Comparison of ENCODE assay signal across 12 mouse cellular contexts in the genomic region with DNA sequence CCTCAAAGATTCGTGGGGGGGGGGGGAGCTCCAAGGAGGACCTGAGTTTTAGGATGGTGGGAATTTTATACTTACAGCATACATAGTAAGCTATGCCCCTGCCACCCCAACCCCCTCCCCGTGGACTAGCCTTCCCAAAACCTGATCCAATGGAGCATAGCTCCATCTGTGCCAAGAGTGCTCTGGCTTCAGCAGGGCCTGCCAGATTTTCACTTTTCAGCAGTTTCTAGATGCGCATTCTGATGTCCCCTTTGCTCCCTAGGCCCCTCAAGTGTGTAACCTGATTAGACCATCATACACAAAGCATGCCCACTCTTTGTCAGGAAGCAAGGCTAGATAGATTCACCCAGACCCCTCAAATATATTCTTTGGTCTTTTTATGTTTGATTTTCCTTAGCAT. TPM values are rescaled to one million over a fixed set of nuclear protein-coding genes. Genes with fewer than 3 reads are reported as not detected.
A peak's percentile ranks its signal among the peaks of the same experiment; 100 is the strongest.
DNase-seq lines count a peak whose midpoint lies in the region; ATAC-seq and TF ChIP-seq lines count a peak whose summit lies in the region.
"Had no signal": no experiment of that assay in that cellular context is flagged by ENCODE, and none has a peak within 500 bp of the region (broad histone marks: within the 10 kb centered on the region; RNA-seq: fewer than 3 reads in every experiment).

No protein-coding gene starts in this region.

- no peak for TF ChIP-seq EP300 in lung, postnatal 0 days (IDR thresholded peaks at IDR 0.05)

- no peaks in the 10 kb centered on the region for H3K36me3 ChIP-seq in heart, embryonic 16.5 days (ENCODE audit: control insufficient read depth, insufficient read depth)
- no peaks in the 10 kb centered on the region for H3K36me3 ChIP-seq in midbrain, embryonic 12.5 days
- H3K36me3 ChIP-seq in midbrain, embryonic 16.5 days (ENCODE audit: control insufficient read depth, insufficient read depth, low read length), result no peaks in the 10 kb centered on the region
- H3K36me3 ChIP-seq in midbrain, postnatal 0 days (ENCODE audit: insufficient read depth, low read length), result no peaks in the 10 kb centered on the region
- no peaks in the 10 kb centered on the region for H3K36me3 ChIP-seq in lung, postnatal 0 days (ENCODE audit: insufficient read depth, low read length)

- no peak overlapping the region for H3K4me2 ChIP-seq in heart, embryonic 16.5 days (ENCODE audit: low read depth, low read length)
- H3K4me2 ChIP-seq in midbrain, embryonic 12.5 days (replicated peaks), result 0 out of 2 replicates have a peak overlapping the region, but pooled peaks have one; percentile 31
- no peak overlapping the region for H3K4me2 ChIP-seq in midbrain, embryonic 16.5 days (ENCODE audit: low read length)
- no peak overlapping the region for H3K4me2 ChIP-seq in midbrain, postnatal 0 days (ENCODE audit: low read depth, low read length, poor library complexity, severe bottlenecking)
- no peak overlapping the region for H3K4me2 ChIP-seq in lung, postnatal 0 days (replicated peaks; ENCODE audit: low read depth, low read length)
- H3K4me2 ChIP-seq: liver, embryonic 11.5 days had no signal

- TF ChIP-seq CTCF in midbrain, postnatal 0 days (IDR thresholded peaks at IDR 0.05), result no peak
- no peak for TF ChIP-seq CTCF in lung, postnatal 0 days (IDR thresholded peaks at IDR 0.05)

- WGBS in heart, embryonic 16.5 days, result 48% methylated on average over 3 of the region's 3 CpGs
- 17% methylated on average over 3 of the region's 3 CpGs for WGBS in midbrain, embryonic 12.5 days
- 15% methylated on average over 3 of the region's 3 CpGs for WGBS in midbrain, embryonic 16.5 days
- WGBS in midbrain, postnatal 0 days, result 31% methylated on average over 3 of the region's 3 CpGs
- 28% methylated on average over 3 of the region's 3 CpGs for WGBS in lung, postnatal 0 days

- DNase-seq in cerebellum, postnatal 10 days, result peak; percentile 53 to 65
- no peak for DNase-seq in heart, adult 18-20 months
- peak; percentile 43 for DNase-seq in midbrain, postnatal 0 days (ENCODE audit: low spot score)
- no peak for DNase-seq in lung, postnatal 0 days (ENCODE audit: low spot score)
- DNase-seq: cerebellum, adult 18-20 months; layer of hippocampus, postnatal 36 days had no signal

- H3K9me3 ChIP-seq in heart, embryonic 16.5 days (replicated peaks; ENCODE audit: control insufficient read depth, low read length), result no peaks in the 10 kb centered on the region
- H3K9me3 ChIP-seq in midbrain, embryonic 12.5 days, result no peaks in the 10 kb centered on the region
- H3K9me3 ChIP-seq in midbrain, embryonic 16.5 days (replicated peaks; ENCODE audit: control insufficient read depth, low read length, poor library complexity, severe bottlenecking), result no peaks in the 10 kb centered on the region
- no peaks in the 10 kb centered on the region for H3K9me3 ChIP-seq in midbrain, postnatal 0 days (ENCODE audit: low read length)
- no peaks in the 10 kb centered on the region for H3K9me3 ChIP-seq in lung, postnatal 0 days (ENCODE audit: low read length)

- no peak overlapping the region for H3K4me3 ChIP-seq in heart, embryonic 16.5 days (ENCODE audit: low read length)
- H3K4me3 ChIP-seq in midbrain, embryonic 12.5 days, result no peak overlapping the region
- no peak overlapping the region for H3K4me3 ChIP-seq in midbrain, embryonic 16.5 days (ENCODE audit: low read depth, low read length)
- no peak overlapping the region for H3K4me3 ChIP-seq in midbrain, postnatal 0 days (ENCODE audit: low read depth, low read length)
- H3K4me3 ChIP-seq in lung, postnatal 0 days (ENCODE audit: low read depth, low read length), result no peak overlapping the region

- H3K9ac ChIP-seq in heart, embryonic 16.5 days (ENCODE audit: low read length), result no peak overlapping the region; the same call in 1 of the 2 replicates
- H3K9ac ChIP-seq in midbrain, embryonic 12.5 days (replicated peaks), result no peak overlapping the region
- no peak overlapping the region for H3K9ac ChIP-seq in midbrain, embryonic 16.5 days (ENCODE audit: low read depth, low read length)
- no peak overlapping the region for H3K9ac ChIP-seq in midbrain, postnatal 0 days (replicated peaks; ENCODE audit: low read length, poor library complexity, severe bottlenecking)
- H3K9ac ChIP-seq in lung, postnatal 0 days (replicated peaks; ENCODE audit: low read depth), result no peak overlapping the region

- peak overlapping the region; percentile 48; the same call in 1 of the 2 replicates for H3K27ac ChIP-seq in heart, embryonic 16.5 days (ENCODE audit: low read length)
- peak overlapping the region; percentile 20; the same call in 1 of the 2 replicates for H3K27ac ChIP-seq in midbrain, embryonic 12.5 days (replicated peaks)
- no peak overlapping the region for H3K27ac ChIP-seq in midbrain, embryonic 16.5 days (ENCODE audit: low read length)
- no peak overlapping the region for H3K27ac ChIP-seq in midbrain, postnatal 0 days (ENCODE audit: low read depth, low read length)
- no peak overlapping the region for H3K27ac ChIP-seq in lung, postnatal 0 days (ENCODE audit: low read length)

- no peak for ATAC-seq in cerebellum, adult (ENCODE audit: insufficient number of reproducible peaks, low FRiP score, low TSS enrichment)
- ATAC-seq in heart, embryonic 16.5 days (replicated peaks; ENCODE audit: extremely low read depth, insufficient read depth, low FRiP score), result no peak
- ATAC-seq in midbrain, embryonic 12.5 days (ENCODE audit: low FRiP score, low read depth), result no peak
- no peak for ATAC-seq in midbrain, embryonic 16.5 days
- ATAC-seq in midbrain, postnatal 0 days (ENCODE audit: low FRiP score), result no peak
- ATAC-seq in lung, postnatal 0 days, result no peak
- ATAC-seq: intestine, postnatal 0 days had no signal

- peaks cover 31% of the 10 kb centered on the region for H3K27me3 ChIP-seq in heart, embryonic 16.5 days (ENCODE audit: control insufficient read depth, insufficient read depth, low read length)
- H3K27me3 ChIP-seq in midbrain, embryonic 12.5 days, result peaks cover 56% of the 10 kb centered on the region
- H3K27me3 ChIP-seq in midbrain, embryonic 16.5 days (ENCODE audit: control insufficient read depth, insufficient read depth, low read depth, low read length), result peaks cover 25% of the 10 kb centered on the region
- H3K27me3 ChIP-seq in midbrain, postnatal 0 days (ENCODE audit: insufficient read depth, low read length), result peaks cover 13% of the 10 kb centered on the region
- peaks cover 9% of the 10 kb centered on the region for H3K27me3 ChIP-seq in lung, postnatal 0 days (replicated peaks; ENCODE audit: insufficient read depth, low read length)

- H3K4me1 ChIP-seq in heart, embryonic 16.5 days (ENCODE audit: control insufficient read depth, insufficient read depth, low read length), result peaks cover 31% of the 10 kb centered on the region
- H3K4me1 ChIP-seq in midbrain, embryonic 12.5 days, result peaks cover 20% of the 10 kb centered on the region
- H3K4me1 ChIP-seq in midbrain, embryonic 16.5 days (ENCODE audit: control insufficient read depth, insufficient read depth, low read length), result peaks cover 5% of the 10 kb centered on the region
- H3K4me1 ChIP-seq in midbrain, postnatal 0 days (ENCODE audit: insufficient read depth, low read length), result peaks cover 7% of the 10 kb centered on the region; the same call in 1 of the 2 replicates
- peaks cover 3% of the 10 kb centered on the region; the same call in 1 of the 2 replicates for H3K4me1 ChIP-seq in lung, postnatal 0 days (ENCODE audit: insufficient read depth, low read depth, low read length)

RNA-seq across cellular contexts. Expression of gene Efhd1, which starts 6.0 kb away (rescaled TPM):
- polyA plus RNA-seq in heart, embryonic 16.5 days (2015; fragmentation: Nextera tagmentation; extraction: Ambion mirVana), result 0.46 and 0.76 TPM in 2 replicates
- 1 to 10 TPM; 4.4 to 4.8 TPM for total RNA-seq in heart, adult 18-20 months (2021)
- 0.54 and 0.58 TPM in 2 replicates for polyA plus RNA-seq in midbrain, embryonic 12.5 days (2016; fragmentation: Nextera tagmentation; extraction: Ambion mirVana)
- 0.36 and 1.4 TPM in 2 replicates for polyA plus RNA-seq in midbrain, embryonic 16.5 days (2015; fragmentation: Nextera tagmentation; extraction: Ambion mirVana)
- 4.2 and 7.8 TPM in 2 replicates for total RNA-seq in midbrain, postnatal 0 days (2014; rRNA removed)
- 1.7 and 2.6 TPM in 2 replicates for polyA plus RNA-seq in midbrain, postnatal 0 days (2015; fragmentation: Nextera tagmentation; extraction: Ambion mirVana)
- polyA plus RNA-seq in lung, postnatal 0 days (2015; fragmentation: Nextera tagmentation; extraction: Ambion mirVana), result 0.24 and 0.69 TPM in 2 replicates
- polyA plus RNA-seq: liver, embryonic 11.5 days had no signal

RNA-seq across cellular contexts. Expression of gene Eif4e2, which starts 56.5 kb away (rescaled TPM):
- 100 and 104 TPM in 2 replicates for polyA plus RNA-seq in heart, embryonic 16.5 days (2015; fragmentation: Nextera tagmentation; extraction: Ambion mirVana)
- total RNA-seq in heart, adult 18-20 months (2021), result 10 to 100 TPM; 50.2 to 51.8 TPM
- 147 and 148 TPM in 2 replicates for polyA plus RNA-seq in midbrain, embryonic 12.5 days (2016; fragmentation: Nextera tagmentation; extraction: Ambion mirVana)
- polyA plus RNA-seq in midbrain, embryonic 16.5 days (2015; fragmentation: Nextera tagmentation; extraction: Ambion mirVana), result 86.6 and 92.5 TPM in 2 replicates
- total RNA-seq in midbrain, postnatal 0 days (2014; rRNA removed), result 64.5 and 78.8 TPM in 2 replicates
- polyA plus RNA-seq in midbrain, postnatal 0 days (2015; fragmentation: Nextera tagmentation; extraction: Ambion mirVana), result 91.0 and 92.7 TPM in 2 replicates
- polyA plus RNA-seq in lung, postnatal 0 days (2015; fragmentation: Nextera tagmentation; extraction: Ambion mirVana), result 110 and 118 TPM in 2 replicates

RNA-seq across cellular contexts. Expression of gene Gigyf2, which starts 56.6 kb away (rescaled TPM):
- polyA plus RNA-seq in heart, embryonic 16.5 days (2015; fragmentation: Nextera tagmentation; extraction: Ambion mirVana), result 30.7 and 31.6 TPM in 2 replicates
- 10 to 100 TPM; 40.8 to 46.3 TPM for total RNA-seq in heart, adult 18-20 months (2021)
- polyA plus RNA-seq in midbrain, embryonic 12.5 days (2016; fragmentation: Nextera tagmentation; extraction: Ambion mirVana), result 64.3 and 71.7 TPM in 2 replicates
- 66.4 and 75.4 TPM in 2 replicates for polyA plus RNA-seq in midbrain, embryonic 16.5 days (2015; fragmentation: Nextera tagmentation; extraction: Ambion mirVana)
- 69.0 and 75.0 TPM in 2 replicates for total RNA-seq in midbrain, postnatal 0 days (2014; rRNA removed)
- 45.4 and 46.4 TPM in 2 replicates for polyA plus RNA-seq in midbrain, postnatal 0 days (2015; fragmentation: Nextera tagmentation; extraction: Ambion mirVana)
- 29.6 and 33.0 TPM in 2 replicates for polyA plus RNA-seq in lung, postnatal 0 days (2015; fragmentation: Nextera tagmentation; extraction: Ambion mirVana)

Comparison
In these comparisons a context has a peak if more than half of its experiments do, and no peak if none do; other contexts are left out.
1. H3K27ac ChIP-seq: peak in heart, embryonic 16.5 days (single experiment) and midbrain, embryonic 12.5 days (single experiment); none in midbrain, embryonic 16.5 days (single experiment), midbrain, postnatal 0 days (single experiment) and lung, postnatal 0 days (single experiment).
2. DNase-seq: peak in cerebellum, postnatal 10 days (2 of 2) and midbrain, postnatal 0 days (single experiment); none in heart, adult 18-20 months (0 of 2) and lung, postnatal 0 days (single experiment).